Mouse (Mus musculus): ENCODE results near the gene Wdr81. TPM values are rescaled to one million over a fixed set of nuclear protein-coding genes. Genes with fewer than 3 reads are reported as not detected.

Gene Wdr81
- polyA plus RNA-seq, 1 experiment = 4.9 TPM

GRCm38 (mm10) chr11:75452812-75453557, 1.5 kb downstream of the Wdr81 start:
- no peak overlapping the region for H3K27ac ChIP-seq (ENCODE audit: insufficient read depth, low read length)
- no peak overlapping the region for H3K4me3 ChIP-seq (ENCODE audit: low read depth, low read length)
- H3K9me3 ChIP-seq (replicated peaks; ENCODE audit: control insufficient read depth, insufficient read depth, low read length, poor library complexity, severe bottlenecking) = no peaks in the 10 kb centered on the region
- no peaks in the 10 kb centered on the region for H3K36me3 ChIP-seq (ENCODE audit: control insufficient read depth, insufficient read depth, low read length, poor library complexity, severe bottlenecking)
- TF ChIP-seq POLR2A (IDR thresholded peaks at IDR 0.05; ENCODE audit: insufficient read depth, low read length) (no peak), EP300 (IDR thresholded peaks at IDR 0.05; ENCODE audit: insufficient read depth, low read depth, low read length) (no peak), CTCF (IDR thresholded peaks at IDR 0.05; ENCODE audit: low read depth, low read length) (no peak)
- H3K9ac ChIP-seq (ENCODE audit: low read depth, poor library complexity, severe bottlenecking) = no peak overlapping the region
- H3K27me3 ChIP-seq (ENCODE audit: control insufficient read depth, insufficient read depth, low read length, poor library complexity, severe bottlenecking) = no peaks in the 10 kb centered on the region
- no peaks in the 10 kb centered on the region for H3K4me1 ChIP-seq (ENCODE audit: control insufficient read depth, insufficient read depth, low read length)

DNA sequence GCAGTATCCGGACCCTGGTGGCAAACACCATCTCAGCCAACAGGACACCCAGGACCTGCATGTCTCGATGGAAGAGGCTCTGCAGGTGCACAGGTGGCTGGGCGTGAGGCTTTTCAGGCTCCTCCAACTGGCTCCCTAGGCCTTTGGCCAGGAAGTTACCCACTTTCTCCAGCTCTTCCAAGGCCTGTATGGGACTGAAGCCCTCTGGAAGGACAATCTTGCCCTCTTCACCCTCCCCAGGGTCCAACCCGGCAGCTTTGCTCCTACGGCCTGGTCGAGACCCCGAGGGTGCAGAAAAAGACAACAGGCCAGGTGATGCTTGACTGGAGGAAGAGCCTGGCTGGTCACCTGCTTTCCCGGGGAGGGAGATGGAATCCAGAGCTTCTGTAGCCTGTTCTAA, 2.4 kb downstream of the Wdr81 start:
- H3K4me1 ChIP-seq (ENCODE audit: control insufficient read depth, insufficient read depth, low read length) = no peaks in the 10 kb centered on the region
- no peak overlapping the region for H3K9ac ChIP-seq (ENCODE audit: low read depth, poor library complexity, severe bottlenecking)
- no peaks in the 10 kb centered on the region for H3K36me3 ChIP-seq (ENCODE audit: control insufficient read depth, insufficient read depth, low read length, poor library complexity, severe bottlenecking)
- TF ChIP-seq CTCF (IDR thresholded peaks at IDR 0.05; ENCODE audit: low read depth, low read length) (no peak), EP300 (IDR thresholded peaks at IDR 0.05; ENCODE audit: insufficient read depth, low read depth, low read length) (no peak), POLR2A (IDR thresholded peaks at IDR 0.05; ENCODE audit: insufficient read depth, low read length) (no peak)
- H3K4me3 ChIP-seq (ENCODE audit: low read depth, low read length) = no peak overlapping the region
- no peak overlapping the region for H3K27ac ChIP-seq (ENCODE audit: insufficient read depth, low read length)
- H3K27me3 ChIP-seq (ENCODE audit: control insufficient read depth, insufficient read depth, low read length, poor library complexity, severe bottlenecking) = no peaks in the 10 kb centered on the region
- no peaks in the 10 kb centered on the region for H3K9me3 ChIP-seq (replicated peaks; ENCODE audit: control insufficient read depth, insufficient read depth, low read length, poor library complexity, severe bottlenecking)

DNA sequence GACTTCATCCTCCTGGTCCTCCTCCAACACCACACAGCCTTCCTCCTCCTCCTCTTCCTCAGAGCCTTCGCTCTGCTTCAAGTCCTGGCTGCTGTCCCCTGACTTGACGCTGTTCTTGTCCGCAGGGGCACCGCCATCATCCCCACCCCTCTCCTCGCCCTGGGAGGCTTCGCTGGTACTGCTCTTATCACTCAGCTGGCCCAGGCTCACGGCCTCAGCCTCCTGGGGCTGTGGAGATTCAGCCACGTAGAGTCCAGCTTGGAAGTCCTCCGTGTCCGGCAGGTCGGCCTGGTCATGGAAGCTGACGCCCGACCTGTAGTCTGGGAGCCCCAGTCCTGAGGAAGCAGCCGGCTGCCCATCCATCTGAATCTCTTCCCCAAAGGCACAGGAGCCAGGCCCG, 3.6 kb downstream of the Wdr81 start:
- H3K9me3 ChIP-seq (replicated peaks; ENCODE audit: control insufficient read depth, insufficient read depth, low read length, poor library complexity, severe bottlenecking) = no peaks in the 10 kb centered on the region
- H3K4me1 ChIP-seq (ENCODE audit: control insufficient read depth, insufficient read depth, low read length) = no peaks in the 10 kb centered on the region
- H3K27ac ChIP-seq (ENCODE audit: insufficient read depth, low read length) = no peak overlapping the region
- no peak overlapping the region for H3K9ac ChIP-seq (ENCODE audit: low read depth, poor library complexity, severe bottlenecking)
- H3K27me3 ChIP-seq (ENCODE audit: control insufficient read depth, insufficient read depth, low read length, poor library complexity, severe bottlenecking) = no peaks in the 10 kb centered on the region
- TF ChIP-seq POLR2A (IDR thresholded peaks at IDR 0.05; ENCODE audit: insufficient read depth, low read length) = no peak
- no peak for TF ChIP-seq CTCF (IDR thresholded peaks at IDR 0.05; ENCODE audit: low read depth, low read length)
- TF ChIP-seq EP300 (IDR thresholded peaks at IDR 0.05; ENCODE audit: insufficient read depth, low read depth, low read length) = no peak
- no peak overlapping the region for H3K4me3 ChIP-seq (ENCODE audit: low read depth, low read length)
- H3K36me3 ChIP-seq (ENCODE audit: control insufficient read depth, insufficient read depth, low read length, poor library complexity, severe bottlenecking) = no peaks in the 10 kb centered on the region

DNA sequence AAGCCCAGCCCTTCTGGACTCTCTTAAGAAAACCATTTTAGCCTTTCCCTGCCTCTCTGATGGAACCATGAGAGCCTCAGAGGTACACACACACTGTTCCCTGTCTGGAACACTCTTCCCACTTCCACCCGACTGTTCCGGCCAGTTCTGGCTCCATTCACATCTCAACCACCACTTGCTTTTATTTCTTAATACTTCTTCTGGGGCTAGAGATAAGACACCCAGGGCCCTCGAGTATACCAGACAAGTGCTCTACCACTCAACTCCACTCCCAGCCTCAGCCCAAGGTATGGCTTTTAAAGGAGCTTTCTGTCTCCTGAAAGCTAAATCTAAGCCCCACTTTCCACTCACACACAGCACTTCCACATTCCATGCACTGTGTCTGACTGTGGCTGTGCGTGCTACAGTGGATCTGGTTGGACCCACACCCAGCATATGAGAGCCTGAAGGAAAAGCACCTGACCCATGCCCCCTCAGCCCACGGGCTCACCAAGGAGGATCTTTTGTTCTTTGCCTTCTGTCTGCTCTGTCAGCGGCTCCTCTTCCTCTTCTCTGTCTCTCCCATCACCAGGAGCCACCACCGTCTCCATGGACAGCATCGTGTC, 4.1 kb downstream of the Wdr81 start:
- H3K4me3 ChIP-seq (ENCODE audit: low read depth, low read length) = no peak overlapping the region
- no peak overlapping the region for H3K9ac ChIP-seq (ENCODE audit: low read depth, poor library complexity, severe bottlenecking)
- TF ChIP-seq EP300 (IDR thresholded peaks at IDR 0.05; ENCODE audit: insufficient read depth, low read depth, low read length) = no peak
- TF ChIP-seq POLR2A (IDR thresholded peaks at IDR 0.05; ENCODE audit: insufficient read depth, low read length) = no peak
- no peak for TF ChIP-seq CTCF (IDR thresholded peaks at IDR 0.05; ENCODE audit: low read depth, low read length)
- H3K36me3 ChIP-seq (ENCODE audit: control insufficient read depth, insufficient read depth, low read length, poor library complexity, severe bottlenecking) = no peaks in the 10 kb centered on the region
- H3K9me3 ChIP-seq (replicated peaks; ENCODE audit: control insufficient read depth, insufficient read depth, low read length, poor library complexity, severe bottlenecking) = no peaks in the 10 kb centered on the region
- no peaks in the 10 kb centered on the region for H3K27me3 ChIP-seq (ENCODE audit: control insufficient read depth, insufficient read depth, low read length, poor library complexity, severe bottlenecking)
- H3K27ac ChIP-seq (ENCODE audit: insufficient read depth, low read length) = no peak overlapping the region
- H3K4me1 ChIP-seq (ENCODE audit: control insufficient read depth, insufficient read depth, low read length) = no peaks in the 10 kb centered on the region

DNA sequence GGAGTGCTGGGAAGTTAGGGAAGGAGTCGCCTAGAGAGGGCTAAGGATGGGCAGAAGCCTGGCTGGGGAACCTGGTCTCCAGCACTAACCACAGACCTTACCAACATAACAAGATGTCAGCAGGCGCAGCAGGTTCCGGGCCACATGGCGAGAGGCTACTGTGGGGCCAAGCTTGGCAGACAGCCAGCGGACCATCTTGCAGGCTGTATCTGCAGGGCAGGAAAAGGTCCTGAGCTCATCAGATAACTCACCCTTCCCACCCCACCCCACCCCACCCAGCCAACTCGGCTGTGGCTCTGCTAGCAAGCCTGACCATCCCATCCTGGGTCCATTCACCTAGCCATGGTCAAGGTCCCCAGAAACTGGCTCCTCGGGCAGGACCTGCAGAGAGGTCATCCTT, 4.8 kb downstream of the Wdr81 start:
- Histone ChIP-seq H3K4me1 (ENCODE audit: control insufficient read depth, insufficient read depth, low read length) (no peaks in the 10 kb centered on the region), H3K36me3 (ENCODE audit: control insufficient read depth, insufficient read depth, low read length, poor library complexity, severe bottlenecking) (no peaks in the 10 kb centered on the region), H3K4me3 (ENCODE audit: low read depth, low read length) (no peak overlapping the region), H3K9ac (ENCODE audit: low read depth, poor library complexity, severe bottlenecking) (no peak overlapping the region), H3K9me3 (replicated peaks; ENCODE audit: control insufficient read depth, insufficient read depth, low read length, poor library complexity, severe bottlenecking) (no peaks in the 10 kb centered on the region), H3K27me3 (ENCODE audit: control insufficient read depth, insufficient read depth, low read length, poor library complexity, severe bottlenecking) (no peaks in the 10 kb centered on the region), H3K27ac (ENCODE audit: insufficient read depth, low read length) (no peak overlapping the region)
- TF ChIP-seq EP300 (IDR thresholded peaks at IDR 0.05; ENCODE audit: insufficient read depth, low read depth, low read length) = no peak
- TF ChIP-seq POLR2A (IDR thresholded peaks at IDR 0.05; ENCODE audit: insufficient read depth, low read length) = no peak
- no peak for TF ChIP-seq CTCF (IDR thresholded peaks at IDR 0.05; ENCODE audit: low read depth, low read length)

GRCm38 (mm10) chr11:75448575-75448974, 5.9 kb downstream of the Wdr81 start:
- no peaks in the 10 kb centered on the region for H3K27me3 ChIP-seq (ENCODE audit: control insufficient read depth, insufficient read depth, low read length, poor library complexity, severe bottlenecking)
- H3K4me1 ChIP-seq (ENCODE audit: control insufficient read depth, insufficient read depth, low read length) = peaks cover 2% of the 10 kb centered on the region
- H3K36me3 ChIP-seq (ENCODE audit: control insufficient read depth, insufficient read depth, low read length, poor library complexity, severe bottlenecking) = no peaks in the 10 kb centered on the region
- TF ChIP-seq POLR2A (IDR thresholded peaks at IDR 0.05; ENCODE audit: insufficient read depth, low read length) (no peak), EP300 (IDR thresholded peaks at IDR 0.05; ENCODE audit: insufficient read depth, low read depth, low read length) (no peak), CTCF (IDR thresholded peaks at IDR 0.05; ENCODE audit: low read depth, low read length) (no peak)
- no peaks in the 10 kb centered on the region for H3K9me3 ChIP-seq (replicated peaks; ENCODE audit: control insufficient read depth, insufficient read depth, low read length, poor library complexity, severe bottlenecking)
- no peak overlapping the region for H3K27ac ChIP-seq (ENCODE audit: insufficient read depth, low read length)
- no peak overlapping the region for H3K4me3 ChIP-seq (ENCODE audit: low read depth, low read length)
- no peak overlapping the region for H3K9ac ChIP-seq (ENCODE audit: low read depth, poor library complexity, severe bottlenecking)
